Mouse (Mus musculus) natural killer cell, adult 2 months (primary cell): ENCODE data around the gene Ndufs6.

Experiments used
- DNase-seq, 2 experiments: peaks; one replicate each; pipeline ENCODE4 v3.0.0; 2022; ENCODE audit warnings: low spot score in 2 of 2

Ndufs6 gene

DNA sequence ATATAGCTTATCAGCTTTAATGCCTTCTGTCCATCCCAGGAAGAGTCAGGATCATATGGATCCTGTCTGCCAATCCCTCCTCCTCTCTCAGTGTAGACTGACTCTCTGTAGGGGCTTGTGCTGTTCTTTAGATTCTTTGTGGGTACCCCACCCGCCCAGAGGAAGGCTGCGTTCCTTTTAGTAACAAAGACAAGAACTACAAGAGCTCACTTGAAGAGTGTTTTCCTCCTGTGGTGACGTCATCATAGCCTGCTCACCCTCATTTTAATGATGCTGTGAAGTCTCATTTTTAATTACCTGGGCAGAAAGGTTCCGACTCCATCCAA, 22.3 kb downstream of the Ndufs6 start:
- DNase-seq: no peak

DNA sequence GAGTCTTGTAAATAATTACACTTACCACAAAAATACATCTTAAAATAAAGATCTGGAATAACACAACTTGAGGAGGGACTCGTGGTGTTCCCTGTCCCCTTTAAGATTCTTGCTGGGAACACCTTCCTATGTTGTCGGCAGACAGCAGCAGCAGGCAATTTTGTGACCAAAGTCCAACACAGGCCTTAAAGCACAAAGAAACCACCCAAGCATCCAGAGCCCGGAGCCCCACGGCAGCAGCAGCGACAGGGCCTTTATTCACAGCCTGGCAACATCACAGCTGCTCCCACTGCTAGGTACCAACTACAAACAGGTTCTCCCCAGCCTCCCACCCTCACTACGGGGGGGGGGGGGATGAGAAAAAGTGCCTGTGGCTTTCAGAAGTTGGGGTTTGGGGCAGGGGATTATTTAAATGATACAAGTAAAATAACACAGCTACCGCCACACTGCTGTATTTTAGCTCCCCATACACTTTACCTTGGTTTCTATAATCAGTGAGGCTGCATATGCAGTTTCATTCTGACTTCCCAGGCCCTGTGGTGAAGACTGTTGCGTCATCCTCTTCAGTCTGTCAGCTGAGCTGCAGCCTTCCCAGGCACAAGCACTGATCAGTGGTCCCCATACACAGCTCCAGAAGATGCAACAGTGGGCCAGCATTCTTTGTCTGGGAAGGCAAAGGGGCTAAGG, 22.8 kb downstream of the Ndufs6 start:
- DNase-seq: no peak

DNA sequence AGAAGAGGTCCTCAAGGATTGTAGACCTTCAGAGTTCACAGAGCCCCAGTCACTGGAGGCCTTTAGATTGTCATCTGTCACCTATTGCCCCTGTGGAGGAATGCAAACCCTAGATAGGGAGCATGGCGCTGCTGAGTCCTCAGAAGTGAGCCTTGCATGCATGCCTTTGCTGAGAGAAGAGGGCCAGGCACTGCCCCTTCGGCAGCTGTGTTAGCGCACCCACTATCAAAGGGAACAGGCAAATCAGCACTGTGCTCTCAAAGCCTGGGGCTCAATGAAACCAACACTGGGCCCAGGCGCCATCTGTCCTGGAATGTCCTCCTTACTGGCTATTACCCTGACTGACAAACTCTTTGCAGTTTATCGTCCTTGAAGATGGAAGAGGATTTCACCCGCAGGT, 23.6 kb downstream of the Ndufs6 start:
- DNase-seq: no peak

DNA sequence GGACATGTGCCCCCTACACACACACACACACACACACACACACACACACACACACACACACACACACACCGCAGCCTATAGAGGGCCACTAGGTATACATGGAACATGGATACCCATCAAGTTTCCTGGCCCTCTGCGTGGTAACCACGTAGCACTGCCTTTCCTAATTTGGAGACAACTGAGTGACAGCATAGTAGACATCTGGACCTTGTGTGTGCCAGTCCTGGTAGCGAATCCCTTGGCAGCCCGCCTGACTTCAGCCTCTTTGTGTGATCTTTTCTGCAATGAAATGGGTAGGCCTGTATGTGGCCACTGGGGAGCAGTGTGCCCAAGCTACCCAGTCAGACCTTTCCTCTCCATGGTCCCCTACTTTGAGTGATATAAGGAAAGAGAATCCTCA, 29.0 kb downstream of the Ndufs6 start:
- no peak for DNase-seq

DNA sequence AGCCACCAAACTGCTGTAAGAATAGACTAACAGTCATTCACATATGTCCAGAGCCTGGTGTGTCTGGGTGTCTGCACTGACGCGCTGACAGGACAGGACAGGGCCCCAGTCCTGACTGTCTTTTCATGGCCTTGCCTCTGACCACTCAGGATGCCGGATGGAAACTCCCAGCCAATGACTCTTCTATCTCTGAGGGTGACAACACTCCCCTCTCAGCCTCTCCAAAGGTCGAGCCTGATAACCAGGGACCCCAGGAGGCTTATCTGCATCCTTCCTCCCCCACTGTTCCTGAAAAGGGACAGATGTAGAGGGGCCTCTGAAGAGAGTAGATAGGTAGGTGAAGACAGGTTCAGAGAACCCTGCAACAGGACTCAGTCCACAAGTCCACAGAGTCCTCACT, 29.6 kb downstream of the Ndufs6 start:
- no peak for DNase-seq

DNA sequence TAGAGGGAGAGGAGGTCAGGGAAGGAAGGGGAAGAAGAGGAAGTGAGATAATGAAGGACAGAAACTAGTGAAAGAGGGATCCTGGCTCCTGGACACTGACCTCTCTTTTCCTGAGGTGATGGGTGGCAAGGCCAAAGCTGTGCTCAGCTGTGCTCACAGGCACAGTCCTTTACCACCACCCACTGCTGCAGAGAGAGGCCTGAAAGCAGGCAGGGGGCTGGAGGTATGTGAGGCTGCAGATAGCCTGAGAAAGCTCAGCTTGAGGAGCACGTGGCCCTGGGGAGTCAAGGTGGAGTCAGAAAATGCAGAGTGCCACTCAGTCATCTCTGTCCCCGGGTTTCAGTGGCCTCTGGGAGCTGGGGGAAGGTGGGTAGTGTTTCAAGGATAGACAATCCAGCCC, 37.2 kb downstream of the Ndufs6 start:
- DNase-seq: no peak

DNA sequence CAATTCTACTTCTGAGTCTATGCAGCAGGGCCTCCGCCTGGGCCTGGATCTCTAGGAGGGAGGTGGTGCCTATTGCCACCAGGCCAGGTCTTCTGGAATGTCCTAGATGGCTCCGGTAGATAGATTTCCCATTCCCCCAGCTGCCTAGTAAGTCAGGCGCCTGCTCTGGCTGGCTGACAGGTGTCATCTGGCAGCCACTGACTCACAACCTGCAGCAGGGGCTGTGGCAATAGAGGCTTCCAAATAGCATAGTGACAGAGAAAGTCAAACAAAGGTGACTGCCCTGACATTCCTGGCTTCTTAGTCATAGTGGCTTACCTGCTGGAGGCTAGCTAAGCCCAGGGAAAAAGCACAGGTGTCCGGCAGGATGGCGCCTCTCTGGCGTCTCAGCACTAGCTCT, 38.1 kb downstream of the Ndufs6 start:
- DNase-seq: no peak

DNA sequence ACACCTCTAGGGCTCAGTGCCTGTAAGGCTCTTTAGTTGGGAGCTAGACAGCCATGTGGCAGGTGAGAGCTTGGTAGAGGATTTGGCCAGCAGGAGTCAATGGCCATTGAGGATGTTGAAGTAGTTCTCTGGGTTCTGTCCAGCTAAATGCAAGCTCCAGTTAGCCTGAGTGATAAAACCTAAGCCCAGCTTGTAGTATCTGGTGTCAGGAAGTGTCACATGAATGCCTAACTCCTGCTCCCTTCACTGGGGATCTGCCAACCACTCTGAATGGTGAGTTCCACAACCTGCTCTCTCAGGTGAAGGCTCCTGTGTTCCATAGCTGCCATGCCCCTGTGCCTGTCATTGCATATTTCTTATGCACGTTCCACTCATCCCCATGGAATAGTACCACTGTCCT, 44.8 kb downstream of the Ndufs6 start:
- DNase-seq: no peak

DNA sequence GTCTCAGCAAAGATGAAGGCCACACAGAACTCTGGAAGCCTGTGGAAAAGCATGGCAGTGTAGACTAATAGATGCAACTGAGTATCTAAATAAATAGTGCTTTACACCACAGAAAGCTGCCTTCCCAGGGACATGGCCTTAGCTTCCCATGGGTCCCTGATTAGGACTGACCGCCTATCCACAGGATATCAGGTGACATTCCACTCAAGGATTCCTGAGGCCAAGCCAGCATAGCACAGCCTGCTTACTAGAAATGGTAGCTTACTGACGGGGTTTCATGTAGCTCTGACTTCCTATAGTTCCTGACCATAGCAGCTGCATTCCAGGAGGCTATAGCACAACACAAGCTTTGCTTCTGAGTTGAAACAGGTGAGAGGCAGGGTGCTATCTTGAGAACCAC, 45.9 kb downstream of the Ndufs6 start:
- DNase-seq: no peak

DNA sequence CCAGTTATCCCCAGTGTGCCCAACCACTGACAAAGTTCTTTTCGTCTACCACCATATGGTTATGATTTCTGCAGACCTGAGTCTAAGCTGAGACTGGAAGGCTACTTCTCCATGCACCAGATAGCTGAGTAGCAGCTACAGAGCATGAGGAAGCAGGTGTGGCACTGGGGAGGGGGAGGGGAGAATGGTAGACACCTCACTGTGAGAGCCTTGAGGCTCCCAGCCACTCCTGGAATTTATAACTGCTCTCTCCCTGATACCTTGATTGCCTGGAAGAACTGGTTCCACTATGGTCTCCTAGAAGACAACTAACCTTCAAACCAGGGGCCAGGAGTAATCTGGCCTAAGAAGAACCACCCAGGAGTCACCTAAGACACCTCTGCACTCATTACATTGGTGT, 49.1 kb downstream of the Ndufs6 start:
- no peak for DNase-seq

DNA sequence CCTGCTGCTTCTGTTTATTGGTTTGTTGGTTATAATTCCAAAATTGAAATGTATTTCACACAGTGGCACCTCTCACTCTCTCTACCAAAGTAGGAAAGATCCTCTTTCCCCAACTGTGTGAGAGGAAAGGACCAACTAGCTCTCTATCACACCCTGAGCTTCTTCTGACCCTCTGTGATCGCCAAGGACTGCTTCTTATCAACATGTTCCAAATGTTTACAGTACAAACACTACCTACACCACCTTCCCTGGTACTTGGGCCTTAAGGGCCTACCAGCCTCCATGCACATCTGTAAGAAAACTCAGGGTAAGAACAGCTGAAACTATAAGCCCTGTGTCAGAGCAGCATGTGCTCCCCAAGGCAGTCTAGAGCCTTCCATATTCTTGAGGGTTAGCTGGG, 50.5 kb downstream of the Ndufs6 start:
- no peak for DNase-seq

DNA sequence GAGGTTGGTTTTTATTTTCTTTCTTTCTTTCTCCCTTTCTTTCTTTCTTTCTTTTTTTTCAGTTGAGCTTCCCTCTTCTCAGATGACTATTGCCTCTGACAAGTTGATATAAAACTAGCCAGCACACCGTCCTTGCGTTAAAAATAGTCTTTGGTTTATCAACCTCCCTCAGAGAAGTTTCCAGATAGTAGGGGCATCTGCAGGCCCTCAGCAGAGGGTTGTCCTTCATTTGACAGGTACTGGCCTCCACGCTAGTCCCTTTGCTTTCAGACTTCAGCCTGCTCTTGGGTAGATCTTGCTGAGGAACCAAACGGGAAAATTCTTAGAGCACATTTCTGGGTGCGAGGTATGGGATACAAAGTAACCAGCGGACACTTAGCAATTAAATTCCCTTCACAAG, 51.0 kb downstream of the Ndufs6 start:
- DNase-seq: no peak

DNA sequence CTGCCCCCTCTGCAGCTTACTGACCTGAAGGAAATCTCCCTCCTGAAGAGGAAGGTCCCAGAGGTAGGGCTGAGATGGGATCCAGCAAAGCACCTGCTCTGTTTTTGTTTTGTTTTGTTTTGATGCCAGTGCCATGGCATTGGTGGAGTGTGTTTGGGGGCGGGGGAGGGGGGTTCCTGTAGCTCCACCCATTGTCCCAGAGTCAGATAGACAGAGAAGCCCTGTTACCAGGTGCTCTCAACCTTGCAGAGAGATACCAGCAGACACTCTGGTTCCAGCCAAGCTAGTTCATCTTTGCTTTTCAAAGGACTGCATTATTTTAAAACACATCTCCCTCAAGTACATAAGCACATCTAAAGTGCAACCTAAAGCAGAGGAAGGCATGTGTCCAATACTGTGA, 54.8 kb downstream of the Ndufs6 start:
- no peak for DNase-seq

DNA sequence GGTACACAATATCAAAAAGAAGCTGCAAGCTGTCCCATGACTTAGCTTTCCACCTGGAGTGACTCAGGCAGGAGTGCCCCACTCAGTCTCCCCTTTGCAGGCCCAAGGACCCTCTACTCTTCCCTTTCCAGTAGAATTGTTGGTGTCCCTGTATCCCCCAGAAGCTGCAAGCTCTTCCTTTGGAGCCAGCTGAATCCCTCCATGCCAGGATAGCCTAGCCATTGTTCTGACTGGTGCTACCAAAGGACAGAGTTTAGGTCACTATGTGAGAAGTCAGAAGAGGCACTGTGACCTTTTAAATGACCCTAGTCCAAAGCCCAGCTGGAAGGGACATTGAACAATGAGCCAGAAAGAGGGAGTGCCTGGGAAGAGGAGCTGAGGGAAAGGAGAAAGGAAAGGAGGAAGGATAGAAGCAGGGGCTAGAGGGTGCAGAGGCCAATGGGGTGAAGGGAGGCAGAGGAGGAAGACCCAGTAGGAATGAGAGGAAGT, 55.5 kb downstream of the Ndufs6 start:
- no peak for DNase-seq

DNA sequence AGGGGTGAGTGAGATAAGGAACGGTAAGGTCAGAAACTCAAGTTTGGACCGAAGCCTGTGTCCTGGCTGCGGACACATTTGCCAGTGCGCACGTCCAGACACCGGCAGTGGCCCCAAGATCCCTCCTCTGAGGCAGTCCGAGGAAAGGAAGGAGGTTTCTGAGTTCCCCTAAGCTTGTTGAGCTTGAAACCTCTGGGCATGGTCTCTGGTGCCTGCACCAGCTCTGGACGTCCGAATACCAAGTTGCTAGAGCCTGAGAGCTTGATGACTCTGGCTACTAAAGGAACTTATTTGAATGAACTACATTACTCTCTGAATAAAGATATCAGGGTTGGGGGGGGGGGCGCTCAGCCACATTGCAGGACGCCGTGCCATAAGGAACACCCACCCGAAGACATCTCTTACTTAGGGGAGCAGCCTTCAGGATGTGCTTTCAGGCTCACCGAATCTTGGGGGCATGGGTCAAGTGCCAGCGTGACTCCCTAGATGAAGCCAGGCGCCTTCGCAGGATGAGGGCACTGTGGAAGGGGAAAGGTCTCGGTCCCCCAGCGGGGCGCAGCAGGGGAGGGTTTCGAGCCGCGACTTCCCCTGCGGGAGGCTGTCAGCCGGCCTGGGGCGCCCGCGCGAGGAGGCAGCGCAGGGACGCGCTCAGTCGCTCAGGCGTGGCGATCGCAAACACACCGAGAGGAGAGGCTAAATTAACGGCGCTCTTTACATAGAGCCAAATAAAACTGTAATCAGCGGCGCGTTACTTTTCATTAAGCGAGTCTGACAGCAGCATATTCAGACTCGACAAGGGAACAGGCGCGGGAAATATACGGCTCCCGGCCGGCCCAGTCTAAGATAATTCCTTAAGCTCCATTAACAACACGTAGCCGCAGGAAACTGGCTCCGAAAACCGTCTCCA, 56.8 kb downstream of the Ndufs6 start:
- DNase-seq: no peak

DNA sequence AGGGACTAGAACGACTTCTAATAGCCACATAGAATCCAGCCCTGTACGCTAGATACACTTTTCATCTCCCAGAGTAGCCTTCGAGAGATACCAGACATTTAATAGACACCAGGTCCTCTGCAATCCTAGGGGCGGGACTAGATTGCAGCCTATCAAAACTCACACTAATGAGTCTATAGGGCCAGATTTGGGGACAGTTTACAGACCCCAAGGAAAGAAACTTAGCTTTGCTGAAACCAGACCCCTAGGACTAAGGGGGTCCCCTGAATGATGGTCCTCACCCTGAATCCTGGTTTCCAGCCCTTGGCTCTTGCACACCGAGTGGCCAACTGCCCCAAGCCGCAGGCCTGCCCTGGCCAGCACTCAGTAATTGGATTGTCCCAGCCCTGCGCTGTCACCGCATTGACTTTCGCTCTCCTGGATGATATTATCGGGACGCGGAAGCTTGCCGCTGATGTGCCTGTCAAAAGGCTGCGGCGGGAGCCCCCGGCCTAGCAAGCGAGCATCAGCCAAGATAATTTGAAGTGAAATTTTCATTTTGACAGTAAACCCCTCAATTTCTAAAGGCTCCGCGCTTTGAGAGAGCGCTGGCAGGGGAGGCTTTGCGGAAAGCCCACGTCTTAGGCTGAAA, 57.8 kb downstream of the Ndufs6 start:
- DNase-seq: no peak

DNA sequence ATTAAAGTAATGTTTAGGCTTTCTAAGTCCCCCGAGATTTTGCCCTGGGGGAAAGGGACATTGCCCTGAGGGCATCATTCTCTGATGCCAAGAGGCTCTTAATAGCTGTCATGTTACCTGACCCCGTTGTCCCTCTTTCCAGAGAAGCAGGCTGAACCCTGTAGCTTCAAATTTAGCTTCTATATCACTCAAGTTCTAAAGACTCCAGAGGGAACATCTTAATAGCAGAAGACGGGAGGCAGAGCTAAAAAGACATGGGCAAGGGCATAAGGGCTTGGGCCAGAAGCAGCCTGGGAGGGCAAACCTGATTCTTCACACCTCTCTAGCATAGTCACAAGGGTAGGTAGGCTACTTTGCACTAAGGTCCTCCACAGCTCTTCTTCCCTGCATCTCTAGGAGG, 58.5 kb downstream of the Ndufs6 start:
- DNase-seq: no peak
